Mouse (Mus musculus) layer of hippocampus, adult 2 months (tissue): Measurements from ENCODE around the gene Wdr4. TPM values are rescaled to one million over a fixed set of nuclear protein-coding genes. Genes with fewer than 3 reads are reported as not detected.
"Not testable (repeated sequence)": the region's sequence is repeated elsewhere in the genome, so short reads cannot be mapped to it uniquely, and the experiment has no call there.

Source experiments
- DNase-seq, 2 experiments: peaks; one replicate each; pipeline ENCODE4 v3.0.0; 2022; ENCODE audit warnings: low spot score in 2 of 2
- H3K27ac ChIP-seq: fragments of 200-600 bp; 2 replicates; pipeline ENCODE4 v1.8.1; 2022
- H3K4me3 ChIP-seq: fragments of 200-600 bp; 2 replicates; pipeline ENCODE4 v1.8.1; 2022; ENCODE audit warnings: mild to moderate bottlenecking
- CTCF ChIP-seq: fragments of 200-600 bp; conservative IDR thresholded peaks from 2 replicates; pipeline ENCODE4 v1.8.1; 2022; ENCODE audit warnings: antibody characterized with exemption, mild to moderate bottlenecking, moderate library complexity
- total RNA-seq, 2 experiments: library from RNA; stranded (reverse); gene quantifications; 2 replicates each; pipeline ENCODE4 v1.2.3; 2021

Wdr4 gene
- total RNA-seq, 2 experiments from 2014 or later, result 25.9 to 29.9 TPM

DNA sequence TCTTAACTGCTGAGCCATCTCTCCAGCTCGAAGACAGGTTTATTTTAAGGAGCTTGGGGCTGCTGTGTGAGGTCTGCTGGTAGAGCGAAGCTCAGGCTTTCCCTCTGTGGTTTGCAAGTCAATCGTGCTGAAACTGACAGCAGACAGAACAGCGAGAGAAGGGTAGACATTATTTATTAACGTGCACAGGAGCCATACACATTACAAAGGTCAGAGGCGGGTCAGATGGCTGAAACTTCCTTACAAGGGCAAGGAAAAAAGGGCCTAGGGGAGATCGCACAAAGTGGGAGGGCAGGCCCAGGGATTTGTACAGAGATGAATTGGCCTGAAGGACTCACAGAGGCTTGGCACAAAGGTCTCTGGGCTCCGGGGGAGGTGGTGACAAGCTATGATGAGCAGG, 29.6 kb upstream of the Wdr4 start:
- Histone ChIP-seq H3K4me3 (no peak overlapping the region), H3K27ac (no peak overlapping the region)
- no peak for DNase-seq
- no peak for TF ChIP-seq CTCF

DNA sequence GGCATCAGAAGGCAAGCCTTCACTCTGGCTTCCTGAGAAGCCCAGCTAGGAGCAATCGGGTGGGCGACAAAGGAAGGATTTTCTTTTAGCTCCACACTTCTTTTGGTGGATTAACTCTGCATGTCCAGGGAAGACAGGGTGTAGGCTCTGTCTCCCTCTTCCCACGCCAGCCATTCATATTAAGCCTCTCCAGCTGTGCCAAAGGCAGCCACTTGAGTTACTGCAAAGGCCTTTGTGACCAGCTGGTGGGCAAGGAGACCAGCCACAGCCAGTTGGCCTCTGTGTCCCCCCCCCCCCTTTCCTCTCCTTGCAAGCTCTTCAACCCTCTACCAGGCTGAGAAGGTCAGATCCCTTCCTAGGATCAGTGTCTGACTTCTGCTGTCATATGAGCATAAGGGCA, 28.2 kb upstream of the Wdr4 start:
- TF ChIP-seq CTCF, result no peak
- Histone ChIP-seq H3K27ac (no peak overlapping the region), H3K4me3 (no peak overlapping the region)

GRCm38 (mm10) chr17:31546444-31547196, 26.8 kb upstream of the Wdr4 start:
- TF ChIP-seq CTCF, result no peak
- no peak overlapping the region for H3K27ac ChIP-seq
- no peak for DNase-seq
- H3K4me3 ChIP-seq, result no peak overlapping the region

More for the DNA sequence above, 28.2 kb upstream of the Wdr4 start:
- no peak for DNase-seq

DNA sequence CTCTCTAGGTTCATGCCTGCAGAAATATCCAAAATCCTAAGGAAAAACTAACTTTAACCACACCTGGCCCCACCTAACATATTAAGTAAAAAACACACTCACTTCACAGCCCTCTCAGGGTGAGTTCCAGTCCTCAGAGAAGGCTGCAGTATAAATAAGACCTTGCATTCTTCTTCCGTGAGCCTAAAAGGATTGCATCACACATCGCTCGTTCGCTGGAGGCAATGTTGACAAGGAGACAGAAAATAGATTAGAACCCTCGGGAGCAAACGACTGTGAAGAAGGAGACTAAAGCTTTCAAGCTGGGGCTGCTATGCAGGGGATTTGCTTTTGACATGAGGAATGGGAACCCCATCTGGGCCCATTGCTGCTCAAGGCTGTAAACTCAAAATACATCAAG, 23.8 kb upstream of the Wdr4 start:
- Histone ChIP-seq H3K27ac (no peak overlapping the region), H3K4me3 (no peak overlapping the region)
- no peak for DNase-seq
- TF ChIP-seq CTCF, result no peak

DNA sequence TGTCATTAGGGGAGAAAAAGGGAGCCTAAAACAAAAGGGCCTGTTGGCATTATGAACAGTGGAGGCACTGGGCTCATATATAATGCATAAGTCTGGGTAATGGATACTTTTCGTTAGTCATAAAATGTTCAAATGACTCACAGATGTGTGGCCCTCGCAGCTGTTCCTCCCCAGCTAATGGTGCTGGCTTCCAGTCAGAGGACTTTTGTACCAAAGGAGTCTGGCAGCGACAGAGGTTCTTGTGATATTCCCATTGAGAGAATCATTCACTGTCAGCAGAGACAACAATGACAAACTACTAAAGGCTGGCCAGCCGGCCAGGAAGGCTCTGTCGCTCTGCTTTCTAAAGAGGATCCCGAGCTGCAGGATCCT, 21.7 kb upstream of the Wdr4 start:
- H3K27ac ChIP-seq, result peak overlapping the region; percentile 59; the same call in 1 of the 2 replicates
- H3K4me3 ChIP-seq, result no peak overlapping the region
- DNase-seq, result peak in 1 of 2 experiments; percentile 25
- no peak for TF ChIP-seq CTCF

DNA sequence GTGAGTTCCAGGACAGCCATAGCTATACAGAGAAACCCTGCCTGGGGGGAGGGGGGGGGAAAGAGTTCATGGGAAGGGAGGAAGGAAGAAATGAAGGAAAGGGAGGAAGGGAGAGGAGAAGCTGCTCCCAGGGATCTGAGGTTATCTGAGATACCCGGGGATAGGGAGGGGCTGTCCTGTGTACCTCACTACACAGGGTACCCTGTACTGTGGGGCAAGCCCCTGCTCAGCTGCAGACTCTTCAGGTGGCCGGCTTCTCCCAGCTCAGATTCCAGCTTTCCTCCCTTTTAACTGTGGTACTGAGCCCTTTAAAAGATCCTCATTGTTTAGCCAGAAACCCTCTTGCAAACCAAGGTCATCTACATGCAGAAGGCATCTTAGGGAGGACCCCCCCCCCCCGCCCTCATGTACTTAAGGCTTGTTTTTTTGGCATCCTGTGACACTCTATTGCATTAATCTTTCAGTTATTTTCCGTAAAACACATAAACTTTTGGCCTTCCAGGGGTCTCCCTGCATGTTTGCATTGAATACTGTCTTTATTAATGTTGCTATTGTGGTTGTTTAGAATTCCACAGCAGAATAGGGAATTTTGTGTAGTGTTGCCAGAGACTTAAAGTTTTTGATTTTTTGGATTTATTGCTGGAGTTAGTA, 21.2 kb upstream of the Wdr4 start:
- DNase-seq, result no peak
- peak overlapping the region; percentile 59; the same call in 1 of the 2 replicates for H3K27ac ChIP-seq
- no peak for TF ChIP-seq CTCF
- no peak overlapping the region for H3K4me3 ChIP-seq

GRCm38 (mm10) chr17:31540101-31540500, 20.3 kb upstream of the Wdr4 start:
- no peak for DNase-seq
- H3K27ac ChIP-seq, result no peak overlapping the region
- no peak for TF ChIP-seq CTCF
- H3K4me3 ChIP-seq, result no peak overlapping the region

DNA sequence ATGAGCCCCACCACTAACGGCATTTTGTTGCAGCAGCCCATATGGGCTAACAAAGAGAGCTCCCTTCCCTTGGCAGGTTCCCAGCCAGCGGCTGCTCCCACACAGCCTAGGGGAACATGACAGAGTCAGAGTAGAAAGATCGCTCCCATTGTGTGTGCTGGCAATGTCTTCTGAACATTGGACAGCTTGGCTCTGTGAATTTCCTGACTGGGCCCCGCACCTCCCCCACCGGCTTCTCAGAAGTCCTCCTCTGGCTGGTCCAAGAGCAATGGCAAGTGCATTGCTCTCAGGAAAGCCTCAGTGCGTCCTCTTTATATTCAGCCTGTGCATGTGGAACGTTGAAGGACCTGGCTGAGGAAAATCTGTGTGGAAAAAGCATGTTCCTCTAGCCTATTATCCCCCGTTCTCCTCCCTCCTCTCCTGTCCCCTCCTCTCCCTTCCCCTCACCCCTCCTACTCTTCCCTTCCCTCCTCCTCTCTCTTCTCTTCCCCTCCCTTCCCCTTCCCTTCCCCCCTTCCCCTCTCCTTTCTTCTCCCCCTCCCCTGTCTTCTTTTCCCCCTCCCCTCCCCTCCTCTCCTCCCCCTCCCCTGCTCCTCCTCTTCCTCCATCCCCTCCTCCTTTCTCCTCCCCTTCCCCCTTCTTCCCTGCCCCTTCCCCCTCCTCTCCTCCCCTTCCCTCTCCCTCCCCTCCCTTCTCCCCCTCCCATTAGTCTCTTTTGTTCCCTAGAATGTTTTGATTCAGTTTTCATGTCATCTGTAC, 16.3 kb upstream of the Wdr4 start:
- no peak overlapping the region for H3K4me3 ChIP-seq
- TF ChIP-seq CTCF, result no peak
- peak overlapping the region; percentile 88 for H3K27ac ChIP-seq
- peak; percentile 81 to 83 for DNase-seq

- TF ChIP-seq CTCF, result no peak
- no peak for DNase-seq
- no peak overlapping the region for H3K4me3 ChIP-seq
- H3K27ac ChIP-seq, result peak overlapping the region; percentile 88
These were observed 15.6 kb upstream of the Wdr4 start for GRCm38 (mm10) chr17:31535358-31535757.

GRCm38 (mm10) chr17:31532331-31532730, 12.6 kb upstream of the Wdr4 start:
- not testable (repeated sequence) for H3K4me3 ChIP-seq, H3K27ac ChIP-seq, DNase-seq

DNA sequence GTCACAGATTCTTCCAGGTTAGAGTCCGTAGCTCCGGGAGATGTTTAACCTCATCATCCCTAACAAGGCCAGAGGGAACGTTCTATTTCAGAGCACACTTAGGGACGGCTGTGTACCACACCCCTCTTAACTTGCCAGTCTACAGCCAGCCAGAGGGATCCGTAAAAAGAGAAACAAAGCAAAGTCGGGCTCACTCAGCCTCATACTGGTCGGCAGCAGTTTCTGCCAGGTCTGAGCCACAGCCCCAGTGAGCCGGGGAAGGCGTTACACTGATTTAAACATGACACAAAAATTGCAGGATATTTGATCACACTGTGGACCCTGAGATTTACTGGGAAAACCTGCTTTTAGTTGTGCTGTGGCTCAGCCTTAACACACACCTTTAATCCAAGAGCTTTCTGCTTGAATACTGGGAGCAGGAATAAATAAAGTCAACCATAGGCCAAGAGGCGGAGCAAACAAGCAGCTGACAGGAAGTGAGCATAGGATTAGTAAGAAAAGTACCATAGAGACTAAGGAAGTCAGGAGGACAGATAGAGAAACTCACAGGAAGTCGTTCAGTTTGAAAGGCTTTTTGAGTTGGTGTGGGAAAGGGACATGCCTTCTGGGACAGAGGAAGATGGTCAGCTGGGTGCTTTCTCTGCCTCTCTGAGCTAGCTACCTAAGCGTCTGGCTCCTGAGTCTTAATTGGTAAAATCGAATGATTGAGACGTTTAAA, 11.8 kb upstream of the Wdr4 start:
- no peak for TF ChIP-seq CTCF
- Histone ChIP-seq H3K4me3 (no peak overlapping the region), H3K27ac (no peak overlapping the region)
- no peak for DNase-seq

GRCm38 (mm10) chr17:31529314-31529713, 9.5 kb upstream of the Wdr4 start:
- Histone ChIP-seq H3K4me3 (no peak overlapping the region), H3K27ac (no peak overlapping the region)
- peak; percentile 70 for TF ChIP-seq CTCF
- no peak for DNase-seq

DNA sequence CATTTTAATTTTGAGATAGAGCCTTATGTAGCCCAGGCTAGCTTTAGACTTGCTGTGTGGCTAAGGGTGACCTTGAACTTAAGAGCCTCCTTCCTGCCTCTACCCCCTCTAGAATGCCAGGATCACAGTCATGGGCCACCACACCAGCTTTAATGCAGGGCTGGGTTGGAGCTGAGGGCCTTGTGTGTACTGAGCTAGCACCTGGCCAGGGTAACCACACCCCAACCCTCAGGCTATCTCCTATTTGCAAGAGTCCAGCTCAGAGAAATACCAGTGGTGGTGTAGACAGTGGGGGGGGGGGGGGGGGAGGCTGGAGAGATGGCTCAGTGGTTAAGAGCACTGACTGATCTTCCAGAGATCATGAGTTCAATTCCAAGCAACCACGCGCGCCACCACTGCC, 6.0 kb upstream of the Wdr4 start:
- Histone ChIP-seq H3K27ac (no peak overlapping the region), H3K4me3 (no peak overlapping the region)
- no peak for DNase-seq
- TF ChIP-seq CTCF, result no peak
